Mouse (Mus musculus) lung, postnatal 0 days (tissue): ENCODE data around the gene Gtsf2.

ENCODE experiments used
- CTCF ChIP-seq: IDR thresholded peaks from 2 replicates; pipeline ENCODE4 v1.5.1; 2016; ENCODE audit warnings: antibody characterized with exemption, mild to moderate bottlenecking
- EP300 ChIP-seq: IDR thresholded peaks from 2 replicates; pipeline ENCODE4 v1.6.1; 2016; ENCODE audit warnings: antibody characterized with exemption, mild to moderate bottlenecking, control low read depth

DNA sequence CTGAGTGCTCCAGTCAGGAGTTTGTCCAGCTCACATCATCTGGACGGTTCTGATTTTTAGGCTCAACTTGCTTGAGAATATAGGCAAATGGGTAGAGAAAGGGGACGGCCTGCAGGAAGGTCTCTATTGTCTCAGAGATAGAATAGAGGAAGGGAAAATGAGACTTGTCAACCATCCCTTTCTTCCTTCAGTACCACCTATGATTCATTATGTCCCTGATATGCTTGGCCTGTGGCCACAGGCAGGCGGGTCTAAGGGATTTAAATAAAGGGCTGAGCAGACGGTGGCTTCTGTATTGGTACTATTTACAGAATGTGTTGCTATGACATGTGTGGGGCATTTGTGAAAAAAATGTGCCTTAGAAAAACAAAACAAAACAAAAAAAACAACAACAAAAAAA is 40.1 kb upstream of the Gtsf2 start:
- TF ChIP-seq CTCF, result no peak
- TF ChIP-seq EP300, result no peak
